Mouse (Mus musculus): ENCODE data around the gene Atp2b1. TPM values are rescaled to one million over a fixed set of nuclear protein-coding genes. Genes with fewer than 3 reads are reported as not detected.

The Atp2b1 gene
- polyA plus RNA-seq, 1 experiment from 2014 or later: 96.2 TPM

DNA sequence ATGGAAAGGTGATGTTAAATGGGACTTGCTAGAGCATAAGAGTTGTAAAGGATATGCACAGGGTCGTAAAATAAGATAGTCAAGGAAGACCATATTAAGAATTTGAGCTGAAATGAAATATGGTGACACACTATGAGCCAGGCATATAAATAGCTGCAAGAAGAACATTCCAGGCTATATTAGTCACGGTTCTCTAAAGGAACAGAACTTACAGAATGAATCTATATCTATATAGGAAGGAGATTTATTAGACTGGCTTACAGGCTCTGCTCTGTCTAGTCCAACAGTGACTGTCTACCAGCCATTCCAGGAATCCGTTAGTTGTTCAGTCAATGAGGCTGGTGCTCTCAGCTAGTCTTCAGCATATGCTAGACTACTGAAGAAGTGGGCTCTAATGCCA lies 90.7 kb downstream of the Atp2b1 start:
- DNase-seq (ENCODE audit: low spot score): no peak
- Histone ChIP-seq H3K4me1 (ENCODE audit: control insufficient read depth, insufficient read depth, low read length) (no peaks in the 10 kb centered on the region), H3K27me3 (ENCODE audit: control insufficient read depth, insufficient read depth, low read length) (no peaks in the 10 kb centered on the region), H3K4me2 (ENCODE audit: low read depth, severe bottlenecking) (no peak overlapping the region), H3K4me3 (ENCODE audit: low read depth, low read length) (no peak overlapping the region), H3K9ac (ENCODE audit: low read length) (no peak overlapping the region), H3K27ac (replicated peaks; ENCODE audit: low read depth, low read length) (no peak overlapping the region), H3K36me3 (ENCODE audit: control insufficient read depth, insufficient read depth, low read length) (peaks cover 7% of the 10 kb centered on the region), H3K9me3 (ENCODE audit: control insufficient read depth, low read length) (no peaks in the 10 kb centered on the region)
- 92% methylated on average over 3 of the region's 3 CpGs for WGBS
- ATAC-seq (ENCODE audit: insufficient number of reproducible peaks, low FRiP score, low TSS enrichment, low read depth): no peak

GRCm38 (mm10) chr10:99011084-99011483 lies 96.9 kb downstream of the Atp2b1 start:
- DNase-seq (ENCODE audit: low spot score) (no peak), ATAC-seq (ENCODE audit: insufficient number of reproducible peaks, low FRiP score, low TSS enrichment, low read depth) (no peak)
- H3K4me2 ChIP-seq (ENCODE audit: low read depth, severe bottlenecking): no peak overlapping the region
- H3K36me3 ChIP-seq (ENCODE audit: control insufficient read depth, insufficient read depth, low read length): 0 out of 2 replicates have a peak, but pooled peaks cover 3% of the 10 kb centered on the region
- H3K27ac ChIP-seq (replicated peaks; ENCODE audit: low read depth, low read length): no peak overlapping the region
- no peak overlapping the region for H3K4me3 ChIP-seq (ENCODE audit: low read depth, low read length)
- H3K9ac ChIP-seq (ENCODE audit: low read length): no peak overlapping the region
- H3K27me3 ChIP-seq (ENCODE audit: control insufficient read depth, insufficient read depth, low read length): no peaks in the 10 kb centered on the region
- no peaks in the 10 kb centered on the region for H3K4me1 ChIP-seq (ENCODE audit: control insufficient read depth, insufficient read depth, low read length)
- 85% methylated on average over 3 of the region's 3 CpGs for WGBS
- H3K9me3 ChIP-seq (ENCODE audit: control insufficient read depth, low read length): no peaks in the 10 kb centered on the region

GRCm38 (mm10) chr10:99012086-99012485 lies 97.9 kb downstream of the Atp2b1 start:
- no peak overlapping the region for H3K27ac ChIP-seq (replicated peaks; ENCODE audit: low read depth, low read length)
- ATAC-seq (ENCODE audit: insufficient number of reproducible peaks, low FRiP score, low TSS enrichment, low read depth) (no peak), DNase-seq (ENCODE audit: low spot score) (no peak)
- no peaks in the 10 kb centered on the region for H3K9me3 ChIP-seq (ENCODE audit: control insufficient read depth, low read length)
- H3K4me3 ChIP-seq (ENCODE audit: low read depth, low read length): no peak overlapping the region
- no peaks in the 10 kb centered on the region for H3K4me1 ChIP-seq (ENCODE audit: control insufficient read depth, insufficient read depth, low read length)
- 0 out of 2 replicates have a peak, but pooled peaks cover 5% of the 10 kb centered on the region for H3K36me3 ChIP-seq (ENCODE audit: control insufficient read depth, insufficient read depth, low read length)
- H3K9ac ChIP-seq (ENCODE audit: low read length): no peak overlapping the region
- H3K4me2 ChIP-seq (ENCODE audit: low read depth, severe bottlenecking): no peak overlapping the region
- WGBS: 85% methylated on average over 5 of the region's 5 CpGs
- no peaks in the 10 kb centered on the region for H3K27me3 ChIP-seq (ENCODE audit: control insufficient read depth, insufficient read depth, low read length)

DNA sequence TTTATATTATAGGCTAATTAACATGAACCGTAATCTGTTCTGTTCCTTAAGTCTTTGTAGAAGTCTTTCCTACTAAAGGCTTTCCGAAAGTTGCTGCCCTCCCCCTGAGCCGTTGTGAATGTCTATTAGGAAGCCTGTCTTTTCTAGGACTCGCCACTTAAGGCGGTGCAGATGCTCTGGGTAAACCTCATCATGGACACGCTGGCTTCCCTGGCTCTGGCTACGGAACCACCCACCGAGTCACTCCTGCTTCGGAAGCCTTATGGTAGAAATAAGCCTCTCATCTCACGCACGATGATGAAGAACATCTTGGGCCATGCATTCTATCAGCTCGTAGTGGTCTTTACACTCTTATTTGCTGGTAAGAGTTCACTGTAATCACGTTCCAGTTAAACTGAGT lies 100.5 kb downstream of the Atp2b1 start:
- Histone ChIP-seq H3K4me2 (ENCODE audit: low read depth, severe bottlenecking) (no peak overlapping the region), H3K36me3 (ENCODE audit: control insufficient read depth, insufficient read depth, low read length) (0 out of 2 replicates have a peak, but pooled peaks cover 3% of the 10 kb centered on the region), H3K9ac (ENCODE audit: low read length) (no peak overlapping the region), H3K4me3 (ENCODE audit: low read depth, low read length) (no peak overlapping the region), H3K27me3 (ENCODE audit: control insufficient read depth, insufficient read depth, low read length) (no peaks in the 10 kb centered on the region), H3K9me3 (ENCODE audit: control insufficient read depth, low read length) (no peaks in the 10 kb centered on the region), H3K4me1 (ENCODE audit: control insufficient read depth, insufficient read depth, low read length) (no peaks in the 10 kb centered on the region), H3K27ac (replicated peaks; ENCODE audit: low read depth, low read length) (no peak overlapping the region)
- no peak for ATAC-seq (ENCODE audit: insufficient number of reproducible peaks, low FRiP score, low TSS enrichment, low read depth)
- no peak for DNase-seq (ENCODE audit: low spot score)
- WGBS: 96% methylated on average over 13 of the region's 13 CpGs

DNA sequence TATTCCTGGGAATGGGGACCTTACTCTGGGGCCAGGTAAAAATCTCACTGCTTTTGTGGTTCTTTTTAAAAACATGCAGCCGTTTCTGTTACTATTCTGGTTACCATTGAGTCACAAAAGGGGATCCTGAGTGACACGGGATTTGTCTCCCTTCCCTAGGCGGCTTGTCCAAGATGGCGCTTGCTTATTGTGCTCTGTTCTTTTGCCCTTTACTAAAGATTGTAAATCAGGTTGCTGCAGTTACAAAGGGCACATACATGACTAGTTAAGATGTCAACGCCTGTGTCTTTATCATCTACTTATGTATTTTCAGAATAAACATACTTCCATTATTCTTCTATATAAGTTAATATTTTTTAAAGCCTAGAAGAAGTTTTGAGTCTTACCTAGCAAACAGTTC lies 102.8 kb downstream of the Atp2b1 start:
- no peak overlapping the region for H3K9ac ChIP-seq (ENCODE audit: low read length)
- DNase-seq (ENCODE audit: low spot score) (no peak), ATAC-seq (ENCODE audit: insufficient number of reproducible peaks, low FRiP score, low TSS enrichment, low read depth) (no peak)
- 93% methylated on average over 5 of the region's 5 CpGs for WGBS
- 0 out of 2 replicates have a peak, but pooled peaks cover 2% of the 10 kb centered on the region for H3K36me3 ChIP-seq (ENCODE audit: control insufficient read depth, insufficient read depth, low read length)
- H3K27me3 ChIP-seq (ENCODE audit: control insufficient read depth, insufficient read depth, low read length): no peaks in the 10 kb centered on the region
- no peaks in the 10 kb centered on the region for H3K9me3 ChIP-seq (ENCODE audit: control insufficient read depth, low read length)
- H3K4me2 ChIP-seq (ENCODE audit: low read depth, severe bottlenecking): no peak overlapping the region
- H3K4me3 ChIP-seq (ENCODE audit: low read depth, low read length): no peak overlapping the region
- H3K27ac ChIP-seq (replicated peaks; ENCODE audit: low read depth, low read length): no peak overlapping the region
- H3K4me1 ChIP-seq (ENCODE audit: control insufficient read depth, insufficient read depth, low read length): no peaks in the 10 kb centered on the region

DNA sequence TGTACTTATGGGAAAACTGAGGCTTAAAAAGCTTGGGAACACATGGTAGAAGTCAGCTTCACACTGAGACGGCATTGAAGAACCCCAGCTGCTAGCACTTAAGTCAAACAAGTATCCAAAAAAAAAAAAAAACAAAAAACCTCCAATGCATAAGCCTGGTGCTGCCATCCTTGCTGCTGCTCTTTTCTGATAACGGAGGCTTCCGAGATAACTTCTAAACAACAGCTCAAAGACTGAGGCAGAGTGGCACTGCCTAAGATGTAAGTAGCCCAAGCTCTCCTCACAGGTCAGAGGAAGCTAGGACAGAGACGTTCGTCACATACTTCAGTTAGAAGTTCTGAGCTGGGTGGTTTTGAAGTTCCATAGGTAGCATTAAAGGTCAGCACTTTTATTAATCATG lies 113.3 kb downstream of the Atp2b1 start:
- DNase-seq (ENCODE audit: low spot score) (no peak), ATAC-seq (ENCODE audit: insufficient number of reproducible peaks, low FRiP score, low TSS enrichment, low read depth) (no peak)
- no peaks in the 10 kb centered on the region for H3K27me3 ChIP-seq (ENCODE audit: control insufficient read depth, insufficient read depth, low read length)
- no peaks in the 10 kb centered on the region for H3K4me1 ChIP-seq (ENCODE audit: control insufficient read depth, insufficient read depth, low read length)
- H3K9me3 ChIP-seq (ENCODE audit: control insufficient read depth, low read length): no peaks in the 10 kb centered on the region
- 89% methylated on average over 5 of the region's 5 CpGs for WGBS
- H3K4me2 ChIP-seq (ENCODE audit: low read depth, severe bottlenecking): no peak overlapping the region
- H3K9ac ChIP-seq (ENCODE audit: low read length): no peak overlapping the region
- no peak overlapping the region for H3K4me3 ChIP-seq (ENCODE audit: low read depth, low read length)
- H3K27ac ChIP-seq (replicated peaks; ENCODE audit: low read depth, low read length): no peak overlapping the region
- peaks cover 2% of the 10 kb centered on the region; the same call in 1 of the 2 replicates for H3K36me3 ChIP-seq (ENCODE audit: control insufficient read depth, insufficient read depth, low read length)

DNA sequence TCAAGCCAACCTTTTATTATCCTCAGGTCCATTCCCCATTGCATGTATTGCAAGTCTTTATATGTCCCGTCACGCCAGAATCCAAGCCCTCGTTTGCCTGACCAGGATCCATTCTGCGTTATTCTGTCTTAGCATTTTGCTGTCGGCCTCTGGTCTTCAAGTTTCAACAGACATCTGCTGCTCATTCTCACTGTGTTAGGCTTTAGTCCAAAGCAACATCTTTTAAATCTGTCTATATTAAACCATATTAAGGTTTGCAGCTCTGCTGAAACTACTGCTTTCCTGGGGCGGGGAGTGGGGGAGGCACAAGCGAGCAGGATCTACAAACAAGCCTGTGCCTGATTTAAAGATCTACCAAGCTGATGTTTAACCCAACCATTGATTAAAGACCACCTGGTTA lies 115.6 kb downstream of the Atp2b1 start:
- H3K9ac ChIP-seq (ENCODE audit: low read length): no peak overlapping the region
- no peak for ATAC-seq (ENCODE audit: insufficient number of reproducible peaks, low FRiP score, low TSS enrichment, low read depth)
- no peak for DNase-seq (ENCODE audit: low spot score)
- H3K27ac ChIP-seq (replicated peaks; ENCODE audit: low read depth, low read length): no peak overlapping the region
- WGBS: 93% methylated on average over 7 of the region's 7 CpGs
- H3K9me3 ChIP-seq (ENCODE audit: control insufficient read depth, low read length): no peaks in the 10 kb centered on the region
- no peak overlapping the region for H3K4me2 ChIP-seq (ENCODE audit: low read depth, severe bottlenecking)
- H3K4me1 ChIP-seq (ENCODE audit: control insufficient read depth, insufficient read depth, low read length): no peaks in the 10 kb centered on the region
- H3K27me3 ChIP-seq (ENCODE audit: control insufficient read depth, insufficient read depth, low read length): no peaks in the 10 kb centered on the region
- peaks cover 2% of the 10 kb centered on the region; the same call in 1 of the 2 replicates for H3K36me3 ChIP-seq (ENCODE audit: control insufficient read depth, insufficient read depth, low read length)
- H3K4me3 ChIP-seq (ENCODE audit: low read depth, low read length): no peak overlapping the region

GRCm38 (mm10) chr10:99033830-99034828 lies 119.9 kb downstream of the Atp2b1 start:
- WGBS: 91% methylated on average over 15 of the region's 15 CpGs
- no peaks in the 10 kb centered on the region for H3K36me3 ChIP-seq (ENCODE audit: control insufficient read depth, insufficient read depth, low read length)
- DNase-seq (ENCODE audit: low spot score) (no peak), ATAC-seq (ENCODE audit: insufficient number of reproducible peaks, low FRiP score, low TSS enrichment, low read depth) (no peak)
- H3K4me2 ChIP-seq (ENCODE audit: low read depth, severe bottlenecking): no peak overlapping the region
- no peak overlapping the region for H3K9ac ChIP-seq (ENCODE audit: low read length)
- no peaks in the 10 kb centered on the region for H3K9me3 ChIP-seq (ENCODE audit: control insufficient read depth, low read length)
- no peaks in the 10 kb centered on the region for H3K4me1 ChIP-seq (ENCODE audit: control insufficient read depth, insufficient read depth, low read length)
- H3K27ac ChIP-seq (replicated peaks; ENCODE audit: low read depth, low read length): no peak overlapping the region
- H3K4me3 ChIP-seq (ENCODE audit: low read depth, low read length): no peak overlapping the region
- no peaks in the 10 kb centered on the region for H3K27me3 ChIP-seq (ENCODE audit: control insufficient read depth, insufficient read depth, low read length)
